Mouse (Mus musculus) liver, postnatal 0 days (tissue): Measurements from ENCODE around the gene Tnni2.

Experiments used
- CTCF ChIP-seq: sonication (generic); IDR thresholded peaks from 2 replicates; pipeline ENCODE4 v1.5.1; 2016; ENCODE audit warnings: antibody characterized with exemption, low read depth
- EP300 ChIP-seq: IDR thresholded peaks from 2 replicates; pipeline ENCODE4 v1.6.1; 2016; ENCODE audit warnings: antibody characterized with exemption, low read depth, mild to moderate bottlenecking

DNA sequence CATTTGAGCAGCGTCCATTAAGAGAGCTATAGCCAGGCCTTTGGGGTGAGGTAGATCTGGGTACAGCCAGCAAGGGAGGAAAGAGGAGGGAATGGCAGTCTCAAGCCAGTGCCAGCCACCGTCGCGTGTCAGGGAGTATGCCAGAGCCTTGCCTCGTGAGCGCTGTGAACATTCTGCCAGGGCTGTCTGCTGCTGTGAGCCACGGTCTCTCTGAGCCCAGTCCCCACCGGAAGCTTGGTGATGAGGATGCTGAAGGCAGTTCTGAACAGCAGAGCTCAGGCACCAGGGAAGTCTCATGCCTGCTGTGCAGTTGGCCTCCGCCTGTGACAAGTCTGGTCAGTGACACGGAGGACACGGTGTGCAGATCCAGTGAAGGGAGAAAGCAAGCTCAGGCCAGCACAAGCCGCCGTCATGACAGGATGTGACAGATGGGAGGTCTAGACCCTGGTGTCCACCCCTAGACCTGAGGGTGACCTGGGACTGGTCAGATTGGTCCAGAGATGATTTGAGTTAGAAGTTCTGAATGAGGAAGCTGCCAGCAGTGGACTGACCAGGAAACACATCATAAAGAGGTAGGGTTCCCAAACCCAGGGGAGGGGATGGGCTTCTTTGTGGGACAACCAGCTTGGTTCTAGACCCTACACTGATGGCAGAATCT, 35.3 kb downstream of the Tnni2 start:
- TF ChIP-seq CTCF (no peak), EP300 (no peak)
